Mouse (Mus musculus) midbrain, embryonic 14.5 days (tissue): ENCODE measurements around the gene Gsg1. TPM values are rescaled to one million over a fixed set of nuclear protein-coding genes. Genes with fewer than 3 reads are reported as not detected.

ENCODE experiments used
- ATAC-seq: fragments of 200-750 bp; cut with Nextera tagmentation; 2 replicates; pipeline ENCODE4 v1.8.0; 2017; ENCODE audit warnings: moderate number of reproducible peaks, moderate library complexity; ENCODE audit not compliant: low FRiP score, low TSS enrichment
- DNase-seq: peaks from one replicate; pipeline ENCODE4 v3.0.0-alpha.2; 2015
- H3K27ac ChIP-seq: fragments of 300-500 bp; sonication (generic); replicated peaks from 2 replicates; pipeline ENCODE4 v1.5.1; 2014; ENCODE audit warnings: mild to moderate bottlenecking, low read depth, low read length, moderate library complexity
- H3K27me3 ChIP-seq: fragments of 300-500 bp; sonication (generic); 2 replicates; pipeline ENCODE4 v1.6.1; 2014; ENCODE audit warnings: low read length, control low read depth, mixed read lengths; ENCODE audit not compliant: control insufficient read depth, insufficient read depth
- H3K36me3 ChIP-seq: fragments of 300-500 bp; sonication (generic); 2 replicates; pipeline ENCODE4 v1.6.1; 2014; ENCODE audit warnings: low read length, control low read depth; ENCODE audit not compliant: control insufficient read depth, insufficient read depth
- H3K4me1 ChIP-seq: fragments of 300-500 bp; sonication (generic); 2 replicates; pipeline ENCODE4 v1.6.1; 2014; ENCODE audit warnings: mild to moderate bottlenecking, antibody characterized with exemption, low read length, control low read depth; ENCODE audit not compliant: control insufficient read depth, insufficient read depth
- H3K4me2 ChIP-seq: fragments of 300-500 bp; sonication (generic); 2 replicates; pipeline ENCODE4 v1.6.1; 2014; ENCODE audit warnings: mild to moderate bottlenecking, low read length, moderate library complexity
- H3K4me3 ChIP-seq: fragments of 300-500 bp; sonication (generic); replicated peaks from 2 replicates; pipeline ENCODE4 v1.5.1; 2014; ENCODE audit warnings: low read depth, low read length
- H3K9ac ChIP-seq: fragments of 300-500 bp; sonication (generic); replicated peaks from 2 replicates; pipeline ENCODE4 v1.6.1; 2014; ENCODE audit warnings: mild to moderate bottlenecking, low read length, moderate library complexity
- H3K9me3 ChIP-seq: fragments of 300-500 bp; sonication (generic); 2 replicates; pipeline ENCODE4 v1.6.1; 2016; ENCODE audit warnings: low read length, control low read depth, mixed read lengths; ENCODE audit not compliant: control insufficient read depth
- WGBS: fragments of 180-500 bp; shearing (Covaris S2); extraction: QIAGEN DNeasy Blood & Tissue Kit; methylation state at CpG from one replicate; pipeline ENCODE4 v1.1.7; 2014; 5-methylcytosine and 5-hydroxymethylcytosine counted together
- polyA plus RNA-seq: library from polyadenylated mRNA; unstranded; fragments of >200 nt; fragmentation: Nextera tagmentation; extraction: Ambion mirVana; gene quantifications from 2 replicates; pipeline ENCODE4 v1.2.1, GENCODE M21; 2014

The Gsg1 gene
- polyA plus RNA-seq, 1 experiment from 2014 or later = 0.18 TPM

DNA sequence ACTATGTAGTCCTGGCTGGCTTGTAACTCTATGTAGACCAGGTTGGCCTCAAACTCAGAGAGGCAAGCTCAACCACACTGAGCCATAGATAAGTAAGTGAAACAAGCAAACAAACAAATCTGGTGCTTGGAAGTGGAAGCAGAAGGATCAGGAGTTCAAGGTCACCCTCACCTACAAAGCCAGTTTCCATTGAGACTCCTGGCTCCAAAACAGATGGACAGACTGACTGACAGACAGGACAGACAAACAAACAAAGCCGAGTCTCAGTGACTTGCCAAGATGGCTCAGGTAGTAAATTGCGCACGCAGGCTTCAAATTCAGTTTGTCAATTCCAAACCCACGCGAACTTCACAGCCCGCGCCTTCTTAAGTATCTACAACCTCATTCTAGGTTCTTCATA is 56.7 kb downstream of the Gsg1 start:
- H3K9ac ChIP-seq = peak overlapping the region; percentile 89
- H3K4me3 ChIP-seq = peak overlapping the region; percentile 89
- DNase-seq = no peak
- no peaks in the 10 kb centered on the region for H3K27me3 ChIP-seq
- H3K36me3 ChIP-seq = no peaks in the 10 kb centered on the region
- 19% methylated on average over 7 of the region's 7 CpGs for WGBS
- ATAC-seq = no peak
- H3K9me3 ChIP-seq = no peaks in the 10 kb centered on the region
- H3K4me1 ChIP-seq = peaks cover 12% of the 10 kb centered on the region; the same call in 1 of the 2 replicates
- no peak overlapping the region; the same call in 1 of the 2 replicates for H3K27ac ChIP-seq
- peak overlapping the region; percentile 89 for H3K4me2 ChIP-seq

- peaks cover 12% of the 10 kb centered on the region; the same call in 1 of the 2 replicates for H3K4me1 ChIP-seq
- 80% methylated on average over 8 of the region's 8 CpGs for WGBS
- no peak overlapping the region for H3K27ac ChIP-seq
- H3K27me3 ChIP-seq = no peaks in the 10 kb centered on the region
- no peaks in the 10 kb centered on the region for H3K9me3 ChIP-seq
- no peak for DNase-seq
- H3K4me3 ChIP-seq = no peak overlapping the region
- no peak overlapping the region for H3K4me2 ChIP-seq
- no peaks in the 10 kb centered on the region for H3K36me3 ChIP-seq
- no peak overlapping the region for H3K9ac ChIP-seq
- no peak for ATAC-seq
Measured at GRCm38 (mm10) chr6:135196707-135197106, 57.4 kb downstream of the Gsg1 start.

- no peak overlapping the region for H3K9ac ChIP-seq
- no peaks in the 10 kb centered on the region for H3K27me3 ChIP-seq
- WGBS = 81% methylated on average over 4 of the region's 4 CpGs
- H3K27ac ChIP-seq = no peak overlapping the region
- no peak for ATAC-seq
- H3K36me3 ChIP-seq = no peaks in the 10 kb centered on the region
- no peaks in the 10 kb centered on the region for H3K9me3 ChIP-seq
- DNase-seq = no peak
- no peak overlapping the region for H3K4me3 ChIP-seq
- peaks cover 12% of the 10 kb centered on the region; the same call in 1 of the 2 replicates for H3K4me1 ChIP-seq
- H3K4me2 ChIP-seq = no peak overlapping the region
Measured at GRCm38 (mm10) chr6:135194907-135195306, 59.2 kb downstream of the Gsg1 start.

DNA sequence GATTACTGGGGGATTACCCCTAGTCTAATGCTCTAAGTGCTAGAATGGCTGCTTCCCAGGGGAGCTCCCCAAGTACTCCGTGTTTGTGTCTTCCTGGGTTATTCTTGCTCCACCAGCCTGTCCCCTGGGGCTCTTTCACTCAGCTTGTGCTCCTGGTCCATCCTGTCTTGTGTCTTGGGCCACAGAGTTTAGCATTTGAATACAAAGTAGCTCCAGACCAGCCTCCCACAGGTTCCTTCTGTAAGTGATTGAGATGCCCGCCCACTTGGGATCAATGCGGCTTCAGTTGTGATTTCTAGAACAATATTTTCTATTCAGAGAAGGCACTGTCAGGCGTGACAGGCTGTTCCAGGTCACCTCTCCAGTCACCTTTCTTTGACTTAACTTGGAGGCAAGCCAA is 60.4 kb downstream of the Gsg1 start:
- no peaks in the 10 kb centered on the region for H3K27me3 ChIP-seq
- ATAC-seq (no peak), DNase-seq (no peak)
- no peaks in the 10 kb centered on the region for H3K9me3 ChIP-seq
- H3K4me3 ChIP-seq = no peak overlapping the region
- H3K27ac ChIP-seq = no peak overlapping the region
- H3K9ac ChIP-seq = no peak overlapping the region
- peaks cover 8% of the 10 kb centered on the region; the same call in 1 of the 2 replicates for H3K4me1 ChIP-seq
- H3K4me2 ChIP-seq = no peak overlapping the region
- 10% methylated on average over 4 of the region's 4 CpGs for WGBS
- no peaks in the 10 kb centered on the region for H3K36me3 ChIP-seq

DNA sequence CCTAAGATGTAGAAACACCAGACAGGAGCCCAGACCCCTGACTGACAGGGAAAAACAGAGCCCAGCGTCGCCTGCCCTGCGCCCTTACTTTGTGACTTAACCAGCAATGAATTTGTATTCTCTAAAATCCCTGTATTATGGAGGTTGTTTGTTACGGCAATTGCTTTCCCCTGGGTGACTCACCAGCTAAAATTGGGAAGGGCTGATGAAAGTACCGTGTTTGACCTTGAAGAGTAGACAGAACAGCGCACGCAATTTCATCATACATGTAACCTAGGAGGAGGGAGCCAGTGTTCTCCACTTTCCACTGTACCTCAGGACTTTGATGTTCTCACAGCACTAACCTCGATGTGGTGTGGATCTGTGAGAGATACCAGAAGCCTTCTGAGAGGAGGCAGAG is 61.2 kb downstream of the Gsg1 start:
- no peaks in the 10 kb centered on the region for H3K27me3 ChIP-seq
- no peak overlapping the region for H3K9ac ChIP-seq
- no peaks in the 10 kb centered on the region for H3K9me3 ChIP-seq
- H3K4me2 ChIP-seq = no peak overlapping the region
- no peak overlapping the region for H3K4me3 ChIP-seq
- H3K36me3 ChIP-seq = no peaks in the 10 kb centered on the region
- 60% methylated on average over 8 of the region's 8 CpGs for WGBS
- ATAC-seq (no peak), DNase-seq (no peak)
- no peak overlapping the region for H3K27ac ChIP-seq
- peaks cover 7% of the 10 kb centered on the region; the same call in 1 of the 2 replicates for H3K4me1 ChIP-seq

GRCm38 (mm10) chr6:135191906-135192305 is 62.2 kb downstream of the Gsg1 start:
- WGBS = 88% methylated on average over 1 of the region's 1 CpGs
- DNase-seq = no peak
- Histone ChIP-seq H3K9me3 (no peaks in the 10 kb centered on the region), H3K4me1 (peaks cover 3% of the 10 kb centered on the region; the same call in 1 of the 2 replicates), H3K27ac (no peak overlapping the region), H3K27me3 (no peaks in the 10 kb centered on the region), H3K9ac (no peak overlapping the region), H3K4me2 (no peak overlapping the region), H3K36me3 (no peaks in the 10 kb centered on the region), H3K4me3 (no peak overlapping the region)
- no peak for ATAC-seq

DNA sequence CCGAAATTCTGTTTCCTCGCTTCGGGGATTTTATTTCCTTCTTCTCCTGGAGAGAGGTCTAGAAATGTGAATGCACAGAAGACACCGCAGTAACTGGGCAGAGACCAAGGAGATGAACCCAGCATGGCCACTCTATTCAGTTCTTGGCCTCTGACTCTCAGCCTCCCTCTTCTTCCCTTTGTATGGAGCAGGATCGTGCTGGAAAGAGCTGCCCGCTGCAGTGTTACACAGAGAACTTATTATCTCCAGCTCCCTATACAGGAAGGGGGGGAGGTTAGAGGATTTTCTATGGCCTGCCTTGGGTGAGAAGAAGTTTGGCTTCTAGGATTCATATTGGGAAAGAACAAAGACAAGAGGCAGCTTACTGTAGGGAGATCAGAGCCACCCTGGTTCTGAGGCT is 64.0 kb downstream of the Gsg1 start:
- 45% methylated on average over 6 of the region's 6 CpGs for WGBS
- DNase-seq (no peak), ATAC-seq (no peak)
- no peak overlapping the region for H3K9ac ChIP-seq
- H3K4me3 ChIP-seq = no peak overlapping the region
- H3K9me3 ChIP-seq = no peaks in the 10 kb centered on the region
- H3K27me3 ChIP-seq = no peaks in the 10 kb centered on the region
- H3K27ac ChIP-seq = no peak overlapping the region
- H3K4me2 ChIP-seq = no peak overlapping the region
- no peaks in the 10 kb centered on the region for H3K36me3 ChIP-seq
- H3K4me1 ChIP-seq = peaks cover 3% of the 10 kb centered on the region; the same call in 1 of the 2 replicates

- ATAC-seq = no peak
- Histone ChIP-seq H3K27me3 (no peaks in the 10 kb centered on the region), H3K9me3 (no peaks in the 10 kb centered on the region), H3K4me1 (peaks cover 1% of the 10 kb centered on the region; the same call in 1 of the 2 replicates), H3K4me3 (no peak overlapping the region), H3K36me3 (no peaks in the 10 kb centered on the region), H3K27ac (no peak overlapping the region), H3K4me2 (no peak overlapping the region), H3K9ac (no peak overlapping the region)
- DNase-seq = no peak
- 78% methylated on average over 4 of the region's 4 CpGs for WGBS
Measured at GRCm38 (mm10) chr6:135188629-135189028, 65.5 kb downstream of the Gsg1 start.
